Mouse (Mus musculus) embryonic facial prominence, embryonic 15.5 days (tissue): ENCODE results near the gene Pald1. TPM values are rescaled to one million over a fixed set of nuclear protein-coding genes. Genes with fewer than 3 reads are reported as not detected.

Source experiments
- ATAC-seq: fragments of 200-750 bp; cut with Nextera tagmentation; 2 replicates; pipeline ENCODE4 v1.8.0; 2017; ENCODE audit warnings: low read depth, moderate TSS enrichment; ENCODE audit not compliant: insufficient number of reproducible peaks, low FRiP score, low TSS enrichment
- H3K27ac ChIP-seq: fragments of 300-500 bp; sonication (generic); replicated peaks from 2 replicates; pipeline ENCODE4 v1.5.1; 2015; ENCODE audit warnings: mild to moderate bottlenecking, inconsistent platforms
- H3K27me3 ChIP-seq: fragments of 300-500 bp; sonication (generic); 2 replicates; pipeline ENCODE4 v1.6.1; 2015; ENCODE audit warnings: inconsistent platforms
- H3K36me3 ChIP-seq: fragments of 300-500 bp; sonication (generic); 2 replicates; pipeline ENCODE4 v1.6.1; 2015; ENCODE audit warnings: mild to moderate bottlenecking, inconsistent platforms
- H3K4me1 ChIP-seq: fragments of 300-500 bp; sonication (generic); 2 replicates; pipeline ENCODE4 v1.6.1; 2015; ENCODE audit warnings: inconsistent platforms
- H3K4me2 ChIP-seq: fragments of 300-500 bp; sonication (generic); replicated peaks from 2 replicates; pipeline ENCODE4 v1.6.1; 2015; ENCODE audit warnings: mild to moderate bottlenecking, inconsistent platforms
- H3K4me3 ChIP-seq: fragments of 300-500 bp; sonication (generic); replicated peaks from 2 replicates; pipeline ENCODE4 v1.5.1; 2015; ENCODE audit warnings: mild to moderate bottlenecking, inconsistent platforms
- H3K9ac ChIP-seq: fragments of 300-500 bp; sonication (generic); 2 replicates; pipeline ENCODE4 v1.6.1; 2015; ENCODE audit warnings: inconsistent platforms
- H3K9me3 ChIP-seq: fragments of 300-500 bp; sonication (generic); replicated peaks from 2 replicates; pipeline ENCODE4 v1.6.1; 2016; ENCODE audit warnings: inconsistent platforms
- WGBS: fragments of 180-500 bp; shearing (Covaris S2); methylation state at CpG from one replicate; pipeline ENCODE4 v1.1.7; 2015; 5-methylcytosine and 5-hydroxymethylcytosine counted together
- polyA plus RNA-seq: library from polyadenylated mRNA; unstranded; fragments of >200 nt; fragmentation: Nextera tagmentation; extraction: Ambion mirVana; gene quantifications from 2 replicates; pipeline ENCODE4 v1.2.1, GENCODE M21; 2015

The Pald1 gene
- polyA plus RNA-seq, 1 experiment from 2014 or later: 22.8 TPM

DNA sequence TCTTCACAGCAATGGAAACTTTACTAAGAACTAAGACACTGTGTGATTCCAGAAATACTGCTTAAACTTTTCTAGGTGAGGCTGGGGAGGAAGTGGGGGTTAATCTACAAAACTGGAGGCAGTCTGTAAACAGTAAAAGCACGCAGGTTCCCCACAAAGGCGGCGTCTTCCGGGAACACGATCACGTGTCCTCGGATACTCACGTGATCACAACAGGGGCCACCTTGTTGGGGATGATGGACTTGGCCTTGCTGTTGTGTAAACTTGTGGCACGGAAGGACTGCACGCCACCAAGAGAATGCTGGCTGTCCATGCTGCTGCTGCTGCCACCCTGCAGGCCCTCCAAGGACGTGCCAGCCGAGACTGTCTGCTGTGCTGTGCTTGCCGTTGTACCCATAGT is 27.7 kb downstream of the Pald1 start:
- H3K27me3 ChIP-seq: no peaks in the 10 kb centered on the region
- no peak overlapping the region for H3K4me3 ChIP-seq
- H3K36me3 ChIP-seq: peaks cover 6% of the 10 kb centered on the region; the same call in 1 of the 2 replicates
- H3K4me1 ChIP-seq: peaks cover 16% of the 10 kb centered on the region; the same call in 1 of the 2 replicates
- H3K9me3 ChIP-seq: no peaks in the 10 kb centered on the region
- H3K27ac ChIP-seq: no peak overlapping the region
- no peak overlapping the region for H3K4me2 ChIP-seq
- no peak for ATAC-seq
- H3K9ac ChIP-seq: no peak overlapping the region
- WGBS: 97% methylated on average over 13 of the region's 13 CpGs

DNA sequence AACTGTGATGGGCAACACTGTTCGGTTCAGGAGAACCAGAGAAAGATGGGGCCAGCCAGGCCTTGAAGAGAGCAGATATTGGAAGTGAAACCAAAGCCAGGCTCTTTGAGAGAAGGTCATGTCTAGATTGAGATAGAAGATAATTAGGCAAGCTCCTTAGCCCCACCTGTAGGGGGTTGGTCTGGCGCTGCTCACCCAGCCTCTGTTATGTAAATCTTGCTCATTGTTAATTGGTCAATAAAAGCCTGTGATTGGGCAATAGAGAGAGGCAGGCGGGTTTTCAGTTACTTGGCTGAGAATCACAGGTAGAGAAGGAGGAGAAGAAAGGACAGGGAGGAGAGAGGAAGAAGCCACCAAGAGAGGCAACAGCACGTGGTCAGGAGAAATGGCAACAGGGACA is 32.1 kb downstream of the Pald1 start:
- no peak overlapping the region for H3K4me3 ChIP-seq
- no peaks in the 10 kb centered on the region for H3K4me1 ChIP-seq
- no peak overlapping the region for H3K9ac ChIP-seq
- no peak for ATAC-seq
- H3K9me3 ChIP-seq: no peaks in the 10 kb centered on the region
- 70% methylated on average over 4 of the region's 4 CpGs for WGBS
- H3K27me3 ChIP-seq: no peaks in the 10 kb centered on the region
- no peak overlapping the region for H3K4me2 ChIP-seq
- peaks cover 38% of the 10 kb centered on the region for H3K36me3 ChIP-seq
- no peak overlapping the region for H3K27ac ChIP-seq

DNA sequence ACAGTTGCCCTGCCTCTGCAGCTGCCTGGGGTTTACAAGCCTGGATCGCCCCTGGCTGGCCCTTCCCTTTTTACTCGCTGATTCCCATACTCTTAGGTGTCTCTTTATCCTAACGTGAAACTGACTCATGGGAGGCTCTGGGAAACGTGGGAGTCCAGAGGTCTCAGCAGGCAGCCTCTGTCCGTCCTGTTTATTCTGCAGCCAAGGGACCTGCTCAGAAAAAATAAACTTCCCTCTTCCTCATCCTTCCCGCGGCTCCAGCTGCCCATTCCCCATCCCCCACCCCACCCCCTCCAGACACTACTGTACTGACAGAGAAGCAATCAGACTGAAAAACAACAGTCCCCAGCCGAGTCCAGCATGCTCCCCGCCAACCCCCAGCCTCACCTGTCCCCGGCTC is 37.0 kb downstream of the Pald1 start:
- WGBS: 32% methylated on average over 10 of the region's 10 CpGs
- H3K9me3 ChIP-seq: no peaks in the 10 kb centered on the region
- H3K4me1 ChIP-seq: peaks cover 4% of the 10 kb centered on the region; the same call in 1 of the 2 replicates
- no peak overlapping the region; the same call in 1 of the 2 replicates for H3K9ac ChIP-seq
- no peak for ATAC-seq
- no peak overlapping the region for H3K4me3 ChIP-seq
- H3K27ac ChIP-seq: no peak overlapping the region
- H3K27me3 ChIP-seq: no peaks in the 10 kb centered on the region
- peaks cover 45% of the 10 kb centered on the region for H3K36me3 ChIP-seq
- no peak overlapping the region for H3K4me2 ChIP-seq

DNA sequence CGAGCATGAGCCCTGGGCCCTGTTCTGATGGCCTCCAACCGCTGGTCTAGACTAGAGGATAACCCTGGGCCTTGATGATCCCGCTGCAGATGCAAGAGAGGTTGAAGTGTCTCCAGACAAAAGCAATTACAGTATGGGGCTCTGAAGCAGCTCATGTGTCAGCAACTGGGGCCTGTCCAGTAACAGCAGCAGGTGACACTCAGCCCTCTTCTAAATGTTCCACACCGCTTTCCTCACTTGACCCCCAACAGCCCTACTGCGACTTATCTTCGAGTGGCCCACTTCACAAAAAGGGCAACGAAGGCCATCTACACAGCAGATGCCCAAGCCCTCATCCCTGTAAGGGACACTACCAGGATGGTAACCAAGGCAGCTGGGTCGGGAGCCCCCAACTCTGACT is 38.2 kb downstream of the Pald1 start:
- no peak overlapping the region for H3K27ac ChIP-seq

DNA sequence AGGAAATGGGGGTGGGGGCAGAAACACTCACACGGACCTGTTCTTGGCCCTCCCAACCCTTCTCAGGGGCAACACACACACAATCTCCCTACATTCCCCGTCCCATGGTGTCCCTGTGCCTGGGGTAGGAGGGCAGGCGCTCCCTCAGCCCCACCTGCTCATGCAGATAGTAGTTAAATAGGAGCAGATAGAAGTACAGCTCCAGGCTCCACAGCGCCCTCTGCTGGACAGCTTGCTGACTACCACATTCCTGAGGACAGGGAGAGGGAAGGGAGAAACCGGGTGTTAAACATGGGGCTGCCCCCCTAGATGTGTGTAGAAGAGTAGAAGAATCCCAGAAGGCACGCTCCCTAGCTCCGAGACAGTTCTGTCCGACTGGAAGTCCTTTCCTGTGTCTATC is 39.4 kb downstream of the Pald1 start:
- no peak overlapping the region for H3K4me2 ChIP-seq
- ATAC-seq: no peak
- H3K4me3 ChIP-seq: no peak overlapping the region
- no peak overlapping the region for H3K9ac ChIP-seq
- H3K9me3 ChIP-seq: no peaks in the 10 kb centered on the region
- H3K36me3 ChIP-seq: peaks cover 22% of the 10 kb centered on the region
- no peaks in the 10 kb centered on the region for H3K27me3 ChIP-seq
- no peak overlapping the region for H3K27ac ChIP-seq
- H3K4me1 ChIP-seq: peaks cover 4% of the 10 kb centered on the region; the same call in 1 of the 2 replicates
- 61% methylated on average over 8 of the region's 8 CpGs for WGBS

More for the DNA sequence above, 38.2 kb downstream of the Pald1 start:
- no peak for ATAC-seq
- no peaks in the 10 kb centered on the region for H3K9me3 ChIP-seq
- 76% methylated on average over 8 of the region's 8 CpGs for WGBS
- H3K27me3 ChIP-seq: no peaks in the 10 kb centered on the region
- no peak overlapping the region for H3K4me3 ChIP-seq
- peaks cover 4% of the 10 kb centered on the region; the same call in 1 of the 2 replicates for H3K4me1 ChIP-seq
- H3K9ac ChIP-seq: no peak overlapping the region
- H3K4me2 ChIP-seq: no peak overlapping the region
- H3K36me3 ChIP-seq: peaks cover 34% of the 10 kb centered on the region

DNA sequence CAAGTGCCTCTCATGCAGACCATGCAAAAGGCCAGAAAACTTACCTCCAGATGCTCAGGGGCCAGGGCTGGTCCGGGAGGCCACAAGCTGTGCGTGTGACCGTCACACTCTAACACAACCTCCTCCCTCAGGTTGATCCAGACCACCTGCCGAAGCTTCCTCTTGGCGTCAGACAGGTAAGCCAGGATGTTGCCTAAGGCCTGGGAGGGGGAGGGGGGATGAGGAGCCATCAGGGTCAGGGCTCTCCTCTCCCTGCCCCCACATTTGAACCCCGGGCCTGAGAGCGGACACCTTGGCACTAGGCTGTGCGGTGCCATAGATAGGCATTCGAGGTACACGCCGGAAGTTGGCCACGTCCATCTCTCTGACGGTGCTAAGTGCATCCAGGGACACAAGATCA is 40.6 kb downstream of the Pald1 start:
- H3K4me3 ChIP-seq: no peak overlapping the region

DNA sequence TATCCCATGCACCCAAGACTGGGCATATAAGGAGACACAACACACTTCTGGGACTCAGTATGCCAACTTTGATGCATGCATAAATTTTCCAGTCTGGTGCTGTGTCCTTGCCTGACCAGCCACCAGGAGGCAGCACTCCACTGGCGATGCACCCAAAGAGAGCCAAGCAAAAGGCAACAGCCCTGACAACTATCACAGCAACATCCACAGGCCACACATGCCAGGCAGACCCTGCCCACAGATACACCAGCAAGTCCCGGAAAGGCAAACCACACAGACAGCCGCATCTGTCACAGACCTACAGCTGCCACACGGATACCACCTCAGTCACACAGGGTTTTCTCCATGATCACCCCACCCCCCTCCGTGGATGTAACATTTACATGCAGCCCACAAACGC is 41.8 kb downstream of the Pald1 start:
- 52% methylated on average over 6 of the region's 6 CpGs for WGBS

More for the DNA sequence above, 40.6 kb downstream of the Pald1 start:
- Histone ChIP-seq H3K9ac (no peak overlapping the region), H3K4me2 (no peak overlapping the region), H3K4me1 (peaks cover 4% of the 10 kb centered on the region; the same call in 1 of the 2 replicates), H3K27ac (no peak overlapping the region), H3K9me3 (no peaks in the 10 kb centered on the region), H3K36me3 (peaks cover 12% of the 10 kb centered on the region), H3K27me3 (no peaks in the 10 kb centered on the region)
- ATAC-seq: no peak
- WGBS: 86% methylated on average over 13 of the region's 13 CpGs

DNA sequence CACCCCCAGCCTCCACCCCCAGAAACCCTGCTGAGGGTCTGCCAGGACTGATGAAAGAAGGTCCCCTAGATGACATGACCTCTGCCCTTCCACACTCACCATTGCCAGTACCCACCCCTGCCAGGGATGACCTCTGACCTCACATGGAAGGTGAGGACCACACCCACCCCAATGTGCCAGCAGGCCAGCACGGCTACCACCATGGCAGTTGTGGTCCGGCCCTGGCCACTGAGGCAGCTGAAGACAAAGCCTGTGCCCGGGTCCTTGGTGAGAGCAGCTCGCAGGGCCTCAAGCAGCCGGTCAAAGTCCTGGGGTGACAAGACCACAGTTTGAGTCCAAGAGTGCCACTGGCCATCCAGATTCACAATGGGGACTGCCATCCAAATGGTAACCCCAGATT is 42.3 kb downstream of the Pald1 start:
- WGBS: 89% methylated on average over 5 of the region's 5 CpGs
- no peak overlapping the region for H3K9ac ChIP-seq
- H3K27ac ChIP-seq: no peak overlapping the region
- H3K36me3 ChIP-seq: peaks cover 7% of the 10 kb centered on the region; the same call in 1 of the 2 replicates
- no peak overlapping the region for H3K4me2 ChIP-seq
- H3K4me1 ChIP-seq: peaks cover 4% of the 10 kb centered on the region; the same call in 1 of the 2 replicates
- H3K27me3 ChIP-seq: no peaks in the 10 kb centered on the region
- no peak overlapping the region for H3K4me3 ChIP-seq
- no peaks in the 10 kb centered on the region for H3K9me3 ChIP-seq
- ATAC-seq: no peak

More for the DNA sequence above, 41.8 kb downstream of the Pald1 start:
- Histone ChIP-seq H3K4me3 (no peak overlapping the region), H3K4me2 (no peak overlapping the region), H3K9ac (no peak overlapping the region), H3K4me1 (peaks cover 4% of the 10 kb centered on the region; the same call in 1 of the 2 replicates), H3K36me3 (peaks cover 7% of the 10 kb centered on the region; the same call in 1 of the 2 replicates), H3K27me3 (no peaks in the 10 kb centered on the region), H3K27ac (no peak overlapping the region), H3K9me3 (no peaks in the 10 kb centered on the region)
- no peak for ATAC-seq

DNA sequence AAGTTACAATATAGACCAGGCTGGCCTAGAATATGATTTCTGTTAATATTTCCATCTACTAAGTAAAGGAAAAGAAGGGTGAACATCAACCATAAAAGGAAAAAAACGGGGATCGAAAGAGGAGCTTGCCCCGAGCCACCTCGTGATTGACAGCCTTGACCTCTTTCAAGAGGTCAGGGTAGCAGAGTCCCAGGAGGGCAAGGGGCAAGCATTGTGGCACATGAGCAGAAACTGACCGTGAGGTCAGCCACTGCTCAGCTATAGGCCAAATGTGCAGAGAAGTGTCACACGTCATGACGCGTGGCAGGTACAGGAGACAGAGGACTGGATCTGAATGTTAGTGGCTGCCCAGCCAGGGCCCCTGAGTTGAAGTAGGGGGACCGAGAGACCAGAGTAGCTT is 43.1 kb downstream of the Pald1 start:
- ATAC-seq: no peak
- no peak overlapping the region for H3K9ac ChIP-seq
- no peak overlapping the region for H3K27ac ChIP-seq
- WGBS: 58% methylated on average over 9 of the region's 9 CpGs
- H3K9me3 ChIP-seq: no peaks in the 10 kb centered on the region
- H3K4me1 ChIP-seq: peaks cover 4% of the 10 kb centered on the region; the same call in 1 of the 2 replicates
- peaks cover 7% of the 10 kb centered on the region; the same call in 1 of the 2 replicates for H3K36me3 ChIP-seq
- H3K27me3 ChIP-seq: no peaks in the 10 kb centered on the region
- H3K4me3 ChIP-seq: no peak overlapping the region
- no peak overlapping the region for H3K4me2 ChIP-seq

DNA sequence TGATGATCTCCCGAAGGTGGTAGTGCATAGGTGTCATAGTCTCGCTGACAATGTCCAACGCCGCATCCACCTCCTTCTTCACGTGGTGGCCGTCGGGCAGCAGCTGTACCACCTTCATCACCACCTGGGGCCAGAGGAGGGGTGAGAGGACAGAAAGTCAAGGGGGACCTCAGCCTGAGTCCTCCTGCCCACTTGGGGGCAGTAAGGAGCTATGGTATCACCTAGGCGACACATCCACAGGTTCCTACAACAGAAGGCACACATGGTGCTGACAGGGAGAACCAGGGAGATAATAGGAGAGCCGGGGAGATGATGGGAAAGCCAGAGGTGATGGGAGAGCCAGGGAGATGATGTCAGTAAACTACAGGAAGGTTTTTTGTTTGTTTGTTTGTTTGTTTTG is 44.1 kb downstream of the Pald1 start:
- H3K9me3 ChIP-seq: no peaks in the 10 kb centered on the region
- no peak overlapping the region for H3K4me3 ChIP-seq
- no peak overlapping the region for H3K27ac ChIP-seq
- WGBS: 90% methylated on average over 9 of the region's 9 CpGs
- ATAC-seq: no peak
- no peaks in the 10 kb centered on the region for H3K27me3 ChIP-seq
- peaks cover 4% of the 10 kb centered on the region; the same call in 1 of the 2 replicates for H3K4me1 ChIP-seq
- H3K9ac ChIP-seq: no peak overlapping the region
- no peak overlapping the region for H3K4me2 ChIP-seq
- peaks cover 7% of the 10 kb centered on the region; the same call in 1 of the 2 replicates for H3K36me3 ChIP-seq

DNA sequence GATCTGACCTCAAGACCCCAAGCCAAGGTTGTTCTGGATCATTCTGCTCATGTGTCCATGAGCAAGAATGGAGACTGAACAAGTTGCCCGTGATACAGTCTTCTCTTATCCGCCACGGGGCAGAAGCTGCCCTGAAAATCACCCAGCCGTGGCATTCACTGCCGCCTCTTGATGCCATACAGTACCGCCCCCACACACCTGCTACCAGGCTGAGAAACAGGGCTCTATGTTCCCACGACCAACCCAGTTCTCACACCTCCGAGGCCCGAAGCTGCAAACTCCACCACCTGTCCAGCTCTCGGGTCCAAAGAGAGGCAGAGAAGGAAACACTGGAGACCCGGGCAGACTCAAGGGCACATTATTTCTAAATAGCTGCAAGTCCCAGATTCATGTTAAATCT is 45.7 kb downstream of the Pald1 start:
- Histone ChIP-seq H3K27me3 (no peaks in the 10 kb centered on the region), H3K36me3 (peaks cover 12% of the 10 kb centered on the region), H3K4me2 (no peak overlapping the region), H3K27ac (no peak overlapping the region), H3K4me3 (no peak overlapping the region), H3K9me3 (no peaks in the 10 kb centered on the region), H3K4me1 (peaks cover 4% of the 10 kb centered on the region; the same call in 1 of the 2 replicates), H3K9ac (no peak overlapping the region)
- WGBS: 83% methylated on average over 11 of the region's 11 CpGs
- ATAC-seq: no peak

DNA sequence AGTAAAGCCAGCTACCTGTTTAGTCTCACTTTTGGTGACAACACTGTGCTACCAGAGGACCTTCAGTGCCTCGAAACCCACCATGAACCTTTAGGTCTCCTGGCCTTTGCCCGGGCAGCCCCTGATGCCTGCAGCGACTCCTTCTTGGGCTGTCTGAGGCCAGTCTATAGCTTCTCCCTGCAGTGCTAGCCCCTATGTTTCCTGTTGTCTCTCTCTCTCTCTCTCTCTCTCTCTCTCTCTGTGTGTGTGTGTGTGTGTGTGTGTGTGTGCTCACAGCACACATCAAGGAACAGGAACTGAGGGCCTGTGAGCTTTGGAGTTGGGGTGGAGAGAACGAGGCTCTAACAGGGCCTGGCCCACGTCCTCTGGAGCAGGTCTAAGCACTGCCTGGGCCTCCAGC is 46.7 kb downstream of the Pald1 start:
- Histone ChIP-seq H3K4me1 (no peaks in the 10 kb centered on the region), H3K9me3 (no peaks in the 10 kb centered on the region), H3K36me3 (peaks cover 7% of the 10 kb centered on the region), H3K27me3 (no peaks in the 10 kb centered on the region), H3K9ac (no peak overlapping the region), H3K4me3 (no peak overlapping the region), H3K27ac (no peak overlapping the region), H3K4me2 (no peak overlapping the region)
- 81% methylated on average over 5 of the region's 5 CpGs for WGBS
- no peak for ATAC-seq
